Mouse (Mus musculus) adipocyte (in vitro differentiated cells): ENCODE measurements around the gene A730049H05Rik.
A peak's percentile ranks its signal among the peaks of the same experiment; 100 is the strongest.

ENCODE experiments used
- DNase-seq: peaks from one replicate; pipeline ENCODE4 v3.0.0-alpha.2; 2016; ENCODE audit warnings: low spot score

A730049H05Rik gene

GRCm38 (mm10) chr6:92816311-92816751 lies at the start of gene A730049H05Rik:
Gene A730049H05Rik (plus strand): TSS chr6:92816478.
- no peak for DNase-seq

- peak; percentile 82 for DNase-seq
Observed at GRCm38 (mm10) chr6:92776356-92776755, 39.9 kb upstream of the A730049H05Rik start.

GRCm38 (mm10) chr6:92779140-92779934 lies 36.9 kb upstream of the A730049H05Rik start:
- DNase-seq: no peak

DNA sequence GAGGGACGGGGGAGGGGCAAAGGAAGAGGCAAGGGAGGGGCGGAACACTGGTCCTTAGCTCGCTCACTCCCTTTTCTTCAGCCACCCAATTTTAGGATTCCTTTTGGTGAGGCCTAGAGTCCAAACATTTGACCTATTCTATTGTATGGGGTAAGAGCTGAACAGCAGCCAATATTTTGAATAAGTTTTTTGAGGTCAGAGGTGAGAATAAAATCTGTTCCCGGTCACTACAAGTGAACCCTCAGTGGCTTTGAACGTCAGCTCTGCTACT lies 36.4 kb upstream of the A730049H05Rik start:
- DNase-seq: peak; percentile 57

DNA sequence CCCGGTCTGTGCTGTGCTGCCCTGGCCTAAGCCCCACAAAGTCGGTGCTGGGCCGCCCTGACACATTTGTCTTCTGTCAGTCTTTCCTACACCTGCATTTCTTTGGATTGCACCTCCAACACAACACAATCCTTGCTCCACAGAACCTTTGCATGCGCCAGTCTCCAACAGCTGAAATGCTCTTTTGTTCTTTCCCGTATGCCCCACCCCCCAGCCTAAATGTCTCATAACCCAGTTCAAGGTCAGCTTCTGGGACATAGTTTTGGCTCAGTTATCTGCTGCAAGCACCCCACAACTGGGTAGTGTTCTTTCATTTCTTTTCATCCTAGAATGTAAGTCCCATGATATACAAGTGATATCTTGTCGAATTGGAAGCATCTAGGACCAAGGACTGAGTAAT lies 34.8 kb upstream of the A730049H05Rik start:
- DNase-seq: no peak

GRCm38 (mm10) chr6:92784782-92785181 lies 31.5 kb upstream of the A730049H05Rik start:
- peak; percentile 76 for DNase-seq

DNA sequence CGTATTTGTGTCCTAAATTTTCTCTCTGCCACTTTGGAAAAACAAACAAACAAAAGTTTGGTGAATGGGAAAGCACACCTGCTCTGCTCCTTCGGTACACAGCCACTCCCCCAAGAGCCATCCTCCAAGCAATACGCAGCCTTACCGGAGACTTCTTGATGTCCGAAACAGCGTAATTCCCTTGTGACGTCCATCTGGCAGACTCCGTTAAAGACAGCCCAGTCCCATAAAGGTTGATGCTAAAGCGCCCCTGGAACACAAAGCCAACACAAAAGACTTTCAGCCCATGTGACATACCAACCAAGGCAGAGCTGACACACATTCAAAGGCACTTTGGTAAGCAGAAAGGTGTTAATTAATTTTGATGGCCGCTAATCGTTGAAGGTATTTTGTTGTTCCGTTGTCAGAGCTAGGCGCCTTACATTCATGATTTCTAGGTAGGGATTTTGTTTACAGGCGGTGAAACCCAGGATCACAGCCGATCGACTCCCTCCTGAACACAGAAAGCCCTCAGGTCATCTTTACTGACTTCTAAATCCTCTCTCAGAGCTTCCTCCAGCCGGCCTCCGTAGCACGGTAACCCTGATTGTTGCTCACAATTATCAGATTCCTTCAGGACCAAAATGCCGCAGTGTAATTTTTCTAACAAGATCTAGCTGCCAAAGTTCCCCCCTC lies 29.4 kb upstream of the A730049H05Rik start:
- no peak for DNase-seq

DNA sequence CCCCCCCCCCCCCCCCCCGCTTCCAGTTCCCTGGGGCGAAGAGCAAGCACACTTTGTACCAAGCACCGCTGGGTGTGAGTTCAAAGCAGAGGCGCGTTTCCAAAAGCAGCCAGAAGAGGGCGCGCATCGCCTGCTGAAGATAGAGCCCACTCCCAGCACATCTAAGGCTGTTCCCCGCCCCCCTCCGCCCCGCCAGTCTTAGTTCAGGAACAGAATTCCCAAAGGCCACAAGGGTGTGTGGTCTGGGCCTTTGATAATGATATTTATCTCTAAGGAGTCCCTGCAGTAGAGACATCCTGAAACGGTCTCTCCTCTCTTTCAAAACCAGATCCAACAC lies 28.9 kb upstream of the A730049H05Rik start:
- DNase-seq: peak; percentile 90

DNA sequence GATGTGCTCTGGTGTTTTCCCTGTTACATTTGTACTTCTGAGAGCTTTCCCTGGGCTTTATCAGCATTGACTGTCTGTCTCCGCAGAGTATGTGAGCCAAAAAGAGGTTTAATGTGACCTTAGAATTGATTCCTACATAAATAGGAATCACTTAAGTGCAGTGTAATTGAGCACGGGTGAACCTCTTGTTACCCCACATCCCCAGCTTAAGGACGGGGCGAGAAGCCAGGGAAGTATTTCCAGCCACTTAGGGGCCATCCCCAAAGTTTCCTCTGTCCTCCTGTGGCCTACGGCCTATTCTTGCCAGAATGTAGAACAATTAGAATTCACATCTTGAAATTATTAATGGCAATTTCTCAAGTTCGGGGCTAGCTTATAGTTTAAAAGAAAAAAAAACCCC lies 22.5 kb upstream of the A730049H05Rik start:
- no peak for DNase-seq

GRCm38 (mm10) chr6:92801462-92801861 lies 14.8 kb upstream of the A730049H05Rik start:
- no peak for DNase-seq

- DNase-seq: no peak
Observed at GRCm38 (mm10) chr6:92802421-92802820, 13.9 kb upstream of the A730049H05Rik start.

DNA sequence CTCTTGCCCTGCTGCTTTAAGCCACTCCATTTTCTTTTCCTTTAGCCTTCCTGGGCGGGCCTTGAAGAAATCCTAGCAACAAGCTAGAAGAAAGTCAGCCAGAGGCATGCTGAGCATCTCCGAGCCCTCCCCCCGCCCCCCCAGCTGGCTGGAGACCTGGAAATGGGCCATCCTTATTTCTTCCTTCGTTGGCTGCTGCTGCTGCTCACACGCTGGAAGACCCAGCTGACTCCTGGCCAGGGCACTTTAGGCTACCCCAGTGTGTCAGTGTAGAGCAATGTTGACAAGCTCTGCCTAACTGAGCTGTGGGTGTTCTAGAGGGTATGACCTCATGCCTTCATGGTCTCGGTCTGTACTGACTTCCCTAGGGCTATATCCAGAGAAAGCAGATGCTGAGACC lies 13.1 kb upstream of the A730049H05Rik start:
- DNase-seq: peak; percentile 76

DNA sequence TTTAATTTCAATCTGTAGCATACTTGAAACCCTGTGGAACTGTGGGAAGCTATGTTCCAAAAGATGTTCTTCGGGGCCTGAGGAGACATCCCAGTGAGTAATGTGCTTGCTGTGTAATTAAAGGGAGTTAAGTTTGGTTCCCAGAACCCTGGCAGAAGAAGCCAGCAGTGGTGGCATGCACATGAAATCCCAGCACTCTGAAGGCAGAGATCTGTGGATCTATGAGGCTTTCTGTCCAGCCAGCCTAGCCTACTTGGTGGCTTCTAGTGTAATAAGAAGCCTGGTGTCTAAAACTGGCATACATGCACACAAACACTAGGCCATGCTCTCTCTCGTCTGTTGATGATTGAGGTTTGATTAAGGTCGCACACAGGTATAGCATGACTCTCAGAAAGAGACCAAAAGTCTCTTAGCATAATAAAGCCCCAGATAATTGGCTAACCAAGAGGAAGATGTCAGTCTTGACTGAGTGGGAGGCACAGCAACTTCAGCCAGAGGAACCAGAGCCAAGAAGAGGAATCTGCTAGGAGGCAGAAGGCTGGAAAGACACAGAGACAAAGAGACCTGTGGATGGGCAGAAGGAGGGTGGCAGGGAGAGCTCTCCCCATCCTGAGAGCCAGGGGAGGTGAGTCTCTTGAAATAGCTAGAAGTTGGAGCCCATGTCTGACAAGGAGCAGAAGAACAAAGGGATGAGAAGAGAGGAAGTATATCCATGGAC lies 11.9 kb upstream of the A730049H05Rik start:
- no peak for DNase-seq

DNA sequence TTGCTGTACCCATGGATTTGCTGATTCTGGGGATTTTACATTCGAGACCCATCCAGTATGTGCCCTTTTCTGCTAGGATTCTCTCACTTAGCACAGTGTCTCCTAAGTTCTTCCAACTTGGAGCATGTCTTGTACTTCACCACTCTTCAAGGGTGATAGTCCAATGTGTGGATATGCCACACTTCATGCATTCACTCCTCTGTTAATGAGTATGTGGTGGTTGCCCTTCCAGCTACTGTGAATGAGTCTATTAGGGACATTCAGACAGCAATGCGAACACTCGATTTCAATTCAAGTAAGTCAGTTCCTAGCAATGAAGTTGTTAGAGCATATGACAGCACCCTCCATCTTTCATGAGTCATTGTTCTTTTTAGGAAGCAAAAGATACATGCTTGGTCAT lies 6.5 kb upstream of the A730049H05Rik start:
- DNase-seq: no peak

DNA sequence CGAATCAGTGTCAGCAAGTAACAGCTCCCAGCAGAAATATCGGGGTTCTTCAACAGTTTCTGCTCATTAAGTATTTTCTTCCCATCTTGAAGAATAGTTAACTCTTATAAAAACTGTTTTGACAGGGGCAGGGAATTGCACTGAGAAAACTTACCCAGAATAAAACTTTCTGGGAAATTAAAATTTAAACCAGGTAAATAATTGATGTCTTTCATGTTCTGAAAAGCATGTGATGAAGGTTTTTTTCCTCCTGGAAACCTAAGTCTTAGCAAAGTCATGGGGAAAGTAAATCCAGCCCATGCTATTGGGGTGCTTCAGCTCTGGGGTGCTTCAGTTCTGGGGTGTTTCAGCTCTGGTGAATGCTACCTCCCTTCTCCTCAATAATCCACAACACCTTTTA lies 5.7 kb upstream of the A730049H05Rik start:
- no peak for DNase-seq

DNA sequence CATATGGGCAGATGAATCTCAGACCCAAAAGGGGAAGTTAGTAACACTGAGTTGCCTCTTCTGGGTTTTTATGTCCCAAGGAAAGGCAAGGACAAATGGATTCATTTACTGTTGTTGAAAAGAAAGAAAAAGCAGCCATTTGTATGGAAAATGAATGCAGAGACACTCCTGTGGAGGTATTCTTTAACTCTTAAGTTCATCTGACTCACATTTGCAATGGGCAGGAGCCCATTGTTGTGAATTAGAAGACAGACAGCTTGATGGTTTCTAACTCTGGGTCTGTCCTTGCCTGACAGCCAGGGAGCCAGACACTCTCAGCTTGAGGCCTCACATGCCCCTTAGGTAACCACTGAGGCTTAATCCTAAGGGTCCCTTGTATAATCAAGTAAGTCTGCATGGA lies 4.7 kb upstream of the A730049H05Rik start:
- DNase-seq: no peak

DNA sequence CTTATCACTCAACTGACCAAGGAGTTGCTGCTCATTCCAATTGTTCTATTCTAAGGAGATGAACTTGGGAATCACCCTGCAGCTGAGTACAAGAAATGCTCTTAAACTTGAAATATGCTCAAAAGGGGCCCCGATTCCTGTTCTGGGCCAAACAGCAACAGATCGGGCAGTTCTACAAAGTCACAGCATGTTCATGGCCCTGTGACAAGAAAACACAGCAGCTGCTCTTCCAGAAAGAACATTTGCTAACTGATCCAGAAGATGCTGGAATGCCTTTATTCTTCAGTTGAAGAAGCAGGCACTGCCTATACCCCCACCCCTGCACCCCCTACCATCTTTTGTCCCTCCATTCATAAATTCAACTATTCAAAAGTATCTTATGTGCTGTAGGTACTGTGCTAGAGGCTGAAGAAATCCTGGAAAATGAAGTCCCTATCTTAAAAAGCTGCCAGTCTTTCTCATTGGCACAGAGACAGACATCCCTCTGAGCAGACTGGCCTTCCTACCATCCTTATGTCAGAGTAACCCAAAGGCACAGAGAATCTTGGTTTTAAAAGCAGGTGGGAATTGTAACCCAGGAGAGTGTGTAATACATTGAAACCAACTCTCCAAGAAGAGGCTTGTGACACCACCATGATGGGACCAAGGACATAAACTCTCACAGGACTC lies 3.4 kb upstream of the A730049H05Rik start:
- DNase-seq: peak; percentile 64

DNA sequence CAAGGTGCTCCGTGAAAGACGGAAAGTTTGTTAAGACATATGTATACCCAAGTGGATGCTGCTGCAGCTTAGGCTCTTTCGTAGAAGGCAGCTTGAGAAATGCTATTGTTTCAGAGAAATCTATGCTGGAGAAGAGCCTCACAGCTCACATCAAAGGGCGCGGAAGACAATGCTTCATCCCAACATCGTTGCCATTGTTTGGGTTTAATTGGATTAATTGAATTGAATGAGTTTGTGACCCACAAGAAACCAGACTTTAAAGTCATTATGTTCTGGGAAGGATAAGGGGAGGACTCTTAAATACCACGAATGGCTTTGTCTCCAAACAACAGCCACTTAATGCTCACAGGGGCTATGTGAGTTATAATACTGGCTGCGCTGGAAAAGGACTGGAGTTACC lies 1.4 kb downstream of the A730049H05Rik start:
- DNase-seq: no peak

GRCm38 (mm10) chr6:92821606-92822005 lies 5.3 kb downstream of the A730049H05Rik start:
- DNase-seq: no peak

DNA sequence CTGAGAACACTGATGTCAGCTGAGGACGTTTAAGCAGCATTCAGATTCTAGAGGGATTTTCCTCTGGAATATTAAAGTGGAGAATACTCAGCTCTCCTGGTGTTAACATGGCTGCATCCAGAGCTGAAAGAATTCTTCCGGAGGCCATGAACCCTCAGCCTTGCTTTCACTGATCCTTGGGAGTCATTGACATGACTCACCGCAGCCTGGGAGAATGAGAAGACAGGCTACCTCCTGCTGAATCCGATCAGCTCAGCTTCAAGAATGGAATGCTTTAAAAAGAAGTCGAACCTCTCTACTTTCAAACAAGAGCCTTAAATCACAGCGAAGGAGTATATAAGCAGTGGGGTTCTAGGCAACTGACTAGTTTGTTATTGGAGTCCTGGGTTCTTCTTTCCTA lies 5.7 kb downstream of the A730049H05Rik start:
- DNase-seq: no peak

DNA sequence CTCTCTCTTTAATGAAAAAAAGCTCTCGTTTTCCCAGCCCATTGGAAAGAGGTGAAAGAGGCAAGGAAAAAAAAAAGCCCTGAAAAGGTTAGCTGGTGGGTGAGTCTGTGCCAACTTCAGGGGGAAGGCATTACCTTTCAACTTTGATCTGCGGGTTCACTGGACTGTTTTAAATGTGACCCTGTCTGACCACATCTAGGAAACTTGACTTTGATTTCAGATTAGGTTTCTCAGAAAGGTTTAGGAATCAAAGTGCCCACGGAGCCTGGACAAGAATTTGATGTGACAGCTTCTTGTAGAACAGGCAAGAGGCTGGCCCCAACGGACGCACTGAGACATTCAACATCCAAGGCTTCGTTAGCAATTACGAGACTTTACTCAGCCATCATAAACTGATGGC lies 7.7 kb downstream of the A730049H05Rik start:
- no peak for DNase-seq

GRCm38 (mm10) chr6:92826561-92826960 lies 10.3 kb downstream of the A730049H05Rik start:
- no peak for DNase-seq

- DNase-seq: peak; percentile 52
Observed at GRCm38 (mm10) chr6:92827360-92827759, 11.1 kb downstream of the A730049H05Rik start.
